Mouse (Mus musculus): Measurements from ENCODE around the gene Tfcp2.

DNA sequence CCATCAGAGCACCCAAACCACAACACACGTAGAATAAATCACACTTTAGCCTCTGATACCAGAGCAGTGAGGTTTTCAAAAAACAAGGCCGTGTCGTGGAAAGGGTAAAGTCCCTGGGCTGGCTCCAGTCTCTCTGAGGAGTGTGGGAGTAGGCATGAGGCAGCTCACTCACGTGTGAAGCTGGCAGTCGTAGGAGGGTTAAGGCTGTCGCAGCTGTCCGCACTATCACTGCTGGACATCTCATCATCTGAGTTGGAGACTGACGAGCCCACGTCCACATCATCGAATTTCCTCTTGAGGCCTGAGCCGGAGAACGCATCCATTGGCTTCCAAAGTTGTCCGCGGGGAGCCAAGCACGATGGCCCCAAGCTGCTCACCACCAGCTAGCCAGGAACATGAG is 62.5 kb downstream of the Tfcp2 start:
- TF ChIP-seq POLR2A (IDR thresholded peaks at IDR 0.05; ENCODE audit: low read depth, low read length) (no peak), CTCF (IDR thresholded peaks at IDR 0.05; ENCODE audit: borderline replicate concordance, insufficient read depth, low read length) (no peak)
